Mouse (Mus musculus): Measurements from ENCODE around the gene Pon3. TPM values are rescaled to one million over a fixed set of nuclear protein-coding genes. Genes with fewer than 3 reads are reported as not detected.

Gene Pon3
- polyA plus RNA-seq, 1 experiment from 2014 or later = 6.3 TPM

DNA sequence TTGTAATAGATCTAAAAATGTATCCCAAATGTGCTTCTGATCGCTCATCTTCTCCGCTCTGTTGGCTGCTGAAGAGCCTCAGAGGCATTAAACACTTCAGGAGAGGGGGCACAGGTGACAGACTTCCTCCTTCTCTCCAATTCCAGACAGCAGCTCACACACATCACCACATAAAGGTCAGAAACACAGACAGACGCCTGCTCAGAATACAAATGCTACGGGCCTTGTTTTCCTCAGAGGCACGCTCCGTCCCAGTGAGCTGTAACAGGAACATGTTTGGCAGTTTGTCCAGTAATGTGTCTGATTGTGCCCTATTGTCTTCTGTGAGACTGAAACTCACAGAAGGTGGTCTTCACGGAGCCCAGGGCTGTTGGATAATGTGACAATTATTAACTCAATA, 26.3 kb upstream of the Pon3 start:
- H3K4me3 ChIP-seq = no peak overlapping the region
- H3K27me3 ChIP-seq (replicated peaks; ENCODE audit: low read depth, poor library complexity, severe bottlenecking) = no peaks in the 10 kb centered on the region
- WGBS = 82% methylated on average over 7 of the region's 7 CpGs
- H3K36me3 ChIP-seq (replicated peaks) = no peaks in the 10 kb centered on the region
- H3K4me1 ChIP-seq = peaks cover 22% of the 10 kb centered on the region
- no peak for DNase-seq (ENCODE audit: low spot score)
- no peak overlapping the region for H3K27ac ChIP-seq (replicated peaks)
- no peaks in the 10 kb centered on the region for H3K9me3 ChIP-seq

GRCm38 (mm10) chr6:5280576-5281305, 24.7 kb upstream of the Pon3 start:
- no peak overlapping the region for H3K27ac ChIP-seq (replicated peaks)
- WGBS = 63% methylated on average over 6 of the region's 6 CpGs
- H3K4me1 ChIP-seq = peaks cover 20% of the 10 kb centered on the region
- H3K4me3 ChIP-seq = no peak overlapping the region
- no peaks in the 10 kb centered on the region for H3K27me3 ChIP-seq (replicated peaks; ENCODE audit: low read depth, poor library complexity, severe bottlenecking)
- DNase-seq (ENCODE audit: low spot score) = no peak
- H3K9me3 ChIP-seq = no peaks in the 10 kb centered on the region
- H3K36me3 ChIP-seq (replicated peaks) = peaks cover 15% of the 10 kb centered on the region

DNA sequence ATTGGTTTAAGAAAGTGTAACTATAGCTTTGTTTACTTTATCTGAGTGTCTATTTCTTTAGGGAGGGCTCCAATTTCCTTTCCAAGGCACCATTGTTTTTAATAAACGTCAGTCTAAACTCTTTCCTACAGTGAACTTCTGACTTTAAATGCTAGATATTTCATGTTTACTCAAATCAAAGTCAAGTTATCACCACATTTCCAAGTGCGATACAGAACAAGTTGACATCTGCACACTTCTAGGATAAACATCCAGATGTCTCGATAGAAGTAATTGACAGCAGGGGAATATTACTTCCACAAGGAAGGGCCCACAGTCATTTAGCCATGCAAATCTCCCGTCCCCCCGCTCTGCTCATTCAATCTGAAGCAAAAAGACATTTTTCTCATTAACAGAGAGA, 21.9 kb upstream of the Pon3 start:
- DNase-seq (ENCODE audit: low spot score) = no peak
- no peaks in the 10 kb centered on the region for H3K9me3 ChIP-seq
- no peak overlapping the region for H3K27ac ChIP-seq (replicated peaks)
- H3K4me3 ChIP-seq = no peak overlapping the region
- H3K4me1 ChIP-seq = peaks cover 20% of the 10 kb centered on the region
- 46% methylated on average over 5 of the region's 5 CpGs for WGBS
- H3K27me3 ChIP-seq (replicated peaks; ENCODE audit: low read depth, poor library complexity, severe bottlenecking) = no peaks in the 10 kb centered on the region
- peaks cover 28% of the 10 kb centered on the region for H3K36me3 ChIP-seq (replicated peaks)

GRCm38 (mm10) chr6:5269641-5270040, 13.6 kb upstream of the Pon3 start:
- H3K4me3 ChIP-seq = no peak overlapping the region
- H3K36me3 ChIP-seq (replicated peaks) = peaks cover 25% of the 10 kb centered on the region
- WGBS = 81% methylated on average over 6 of the region's 6 CpGs
- no peak overlapping the region for H3K27ac ChIP-seq (replicated peaks)
- H3K4me1 ChIP-seq = 0 out of 2 replicates have a peak, but pooled peaks cover 3% of the 10 kb centered on the region
- no peak for DNase-seq (ENCODE audit: low spot score)
- no peaks in the 10 kb centered on the region for H3K9me3 ChIP-seq
- H3K27me3 ChIP-seq (replicated peaks; ENCODE audit: low read depth, poor library complexity, severe bottlenecking) = no peaks in the 10 kb centered on the region

DNA sequence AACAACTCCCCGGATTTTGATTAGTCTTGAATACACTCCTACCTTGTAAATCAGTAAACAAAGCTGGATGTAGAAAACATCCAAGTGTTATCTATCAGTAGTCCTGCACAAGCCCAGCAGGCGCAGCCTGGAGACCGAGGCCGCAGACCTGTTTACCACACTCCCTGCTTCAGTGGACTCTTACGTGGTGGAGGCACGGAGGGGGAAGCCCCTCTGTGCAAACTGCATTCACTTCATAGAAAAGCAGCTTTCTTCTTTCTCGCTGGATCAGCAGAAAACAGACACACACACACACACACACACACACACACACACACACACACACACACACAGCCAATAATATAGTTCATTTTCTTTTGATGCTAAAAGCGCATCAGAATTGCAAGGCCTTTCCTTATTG, 8.7 kb upstream of the Pon3 start:
- Histone ChIP-seq H3K36me3 (replicated peaks) (peaks cover 7% of the 10 kb centered on the region; the same call in 1 of the 2 replicates), H3K9me3 (no peaks in the 10 kb centered on the region), H3K4me3 (no peak overlapping the region), H3K27ac (replicated peaks) (no peak overlapping the region), H3K27me3 (replicated peaks; ENCODE audit: low read depth, poor library complexity, severe bottlenecking) (no peaks in the 10 kb centered on the region), H3K4me1 (0 out of 2 replicates have a peak, but pooled peaks cover 6% of the 10 kb centered on the region)
- DNase-seq (ENCODE audit: low spot score) = no peak
- WGBS = 65% methylated on average over 8 of the region's 8 CpGs

DNA sequence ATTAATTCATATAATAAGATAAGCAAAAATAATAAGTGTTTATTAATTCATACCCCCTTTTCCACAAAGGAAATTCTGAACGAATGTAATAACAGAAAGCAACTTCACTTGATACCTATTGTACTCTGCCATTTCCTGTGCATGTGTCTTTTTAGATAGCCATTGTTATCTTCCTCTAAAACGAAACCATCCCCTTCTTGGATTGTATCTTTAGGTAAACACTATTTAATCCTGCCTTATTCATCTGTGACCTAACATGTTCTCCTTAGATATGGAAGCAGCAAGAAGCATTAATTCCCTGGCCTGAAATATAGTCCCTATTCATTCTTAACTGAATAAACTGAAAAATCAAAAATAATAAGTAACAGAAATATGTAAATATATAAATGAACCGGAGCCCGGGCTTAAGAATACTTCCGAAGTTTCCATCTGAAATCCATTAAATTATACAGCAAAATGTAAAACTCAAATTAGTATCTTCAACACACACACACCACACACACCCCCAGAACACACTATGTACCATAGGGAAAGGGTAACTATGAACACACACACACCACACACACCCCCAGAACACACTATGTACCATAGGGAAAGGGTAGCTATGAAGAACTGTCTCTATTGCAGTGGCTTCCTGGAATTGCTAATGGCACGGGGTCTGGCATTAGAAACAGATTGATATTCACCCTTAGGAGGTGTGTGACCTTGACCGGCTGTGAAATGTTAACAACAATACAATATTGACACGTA, 7.3 kb upstream of the Pon3 start:
- WGBS = 82% methylated on average over 8 of the region's 8 CpGs
- Histone ChIP-seq H3K4me1 (0 out of 2 replicates have a peak, but pooled peaks cover 3% of the 10 kb centered on the region), H3K9me3 (no peaks in the 10 kb centered on the region), H3K36me3 (replicated peaks) (no peaks in the 10 kb centered on the region; the same call in 1 of the 2 replicates), H3K4me3 (no peak overlapping the region), H3K27ac (replicated peaks) (no peak overlapping the region), H3K27me3 (replicated peaks; ENCODE audit: low read depth, poor library complexity, severe bottlenecking) (no peaks in the 10 kb centered on the region)
- DNase-seq (ENCODE audit: low spot score) = no peak

DNA sequence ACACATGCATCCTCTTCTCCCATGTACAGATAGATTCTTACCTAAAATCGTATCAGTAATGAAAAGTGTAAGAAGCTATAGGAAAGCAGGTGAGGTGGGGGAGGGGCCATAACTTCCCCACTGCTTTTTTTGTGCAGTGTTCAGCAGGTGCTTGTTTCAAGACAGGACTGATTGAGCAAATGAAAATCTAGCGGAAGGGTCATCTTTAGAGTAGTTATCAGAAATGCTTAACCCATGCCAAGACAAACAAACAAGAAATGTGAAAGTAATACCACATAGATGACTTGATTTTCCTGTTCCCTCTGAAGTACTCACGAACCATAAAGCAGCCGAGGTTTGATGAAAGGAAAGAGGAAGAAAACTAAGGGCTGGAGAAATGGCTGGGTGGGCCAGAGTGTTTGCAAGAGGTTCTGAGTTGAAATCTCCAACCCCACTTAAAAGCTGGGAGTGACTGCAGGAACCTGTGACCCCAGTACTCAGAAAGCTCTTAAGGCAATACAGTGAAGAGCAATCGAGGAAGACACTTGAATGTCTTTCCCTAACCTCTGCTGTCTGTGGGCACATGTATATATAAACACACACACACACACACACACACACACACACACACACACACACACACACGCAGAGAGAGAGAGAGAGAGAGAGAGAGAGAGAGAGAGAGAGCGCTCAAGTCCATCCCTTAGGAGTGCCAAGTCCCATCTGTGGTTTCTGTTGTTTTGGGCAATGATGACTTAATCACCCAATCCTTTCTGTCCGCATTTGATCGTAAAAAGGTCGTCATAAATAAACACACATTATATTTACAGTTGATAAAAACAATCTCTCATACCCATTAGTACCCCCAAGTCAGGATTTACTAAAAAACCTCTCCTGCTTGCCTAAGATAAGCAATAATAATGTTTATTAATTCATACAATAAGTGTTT, 6.5 kb upstream of the Pon3 start:
- Histone ChIP-seq H3K27me3 (replicated peaks; ENCODE audit: low read depth, poor library complexity, severe bottlenecking) (no peaks in the 10 kb centered on the region), H3K9me3 (no peaks in the 10 kb centered on the region), H3K27ac (replicated peaks) (no peak overlapping the region), H3K4me3 (no peak overlapping the region), H3K4me1 (0 out of 2 replicates have a peak, but pooled peaks cover 3% of the 10 kb centered on the region), H3K36me3 (replicated peaks) (no peaks in the 10 kb centered on the region; the same call in 1 of the 2 replicates)
- no peak for DNase-seq (ENCODE audit: low spot score)
- 84% methylated on average over 10 of the region's 10 CpGs for WGBS

- no peaks in the 10 kb centered on the region for H3K27me3 ChIP-seq (replicated peaks; ENCODE audit: low read depth, poor library complexity, severe bottlenecking)
- no peak for DNase-seq (ENCODE audit: low spot score)
- H3K36me3 ChIP-seq (replicated peaks) = no peaks in the 10 kb centered on the region
- H3K4me3 ChIP-seq = peak overlapping the region; percentile 53
- no peaks in the 10 kb centered on the region for H3K9me3 ChIP-seq
- peaks cover 14% of the 10 kb centered on the region for H3K4me1 ChIP-seq
- WGBS = 68% methylated on average over 6 of the region's 6 CpGs
- no peak overlapping the region for H3K27ac ChIP-seq (replicated peaks)
Measured at GRCm38 (mm10) chr6:5255291-5255690, 795 bp downstream of the Pon3 start.

DNA sequence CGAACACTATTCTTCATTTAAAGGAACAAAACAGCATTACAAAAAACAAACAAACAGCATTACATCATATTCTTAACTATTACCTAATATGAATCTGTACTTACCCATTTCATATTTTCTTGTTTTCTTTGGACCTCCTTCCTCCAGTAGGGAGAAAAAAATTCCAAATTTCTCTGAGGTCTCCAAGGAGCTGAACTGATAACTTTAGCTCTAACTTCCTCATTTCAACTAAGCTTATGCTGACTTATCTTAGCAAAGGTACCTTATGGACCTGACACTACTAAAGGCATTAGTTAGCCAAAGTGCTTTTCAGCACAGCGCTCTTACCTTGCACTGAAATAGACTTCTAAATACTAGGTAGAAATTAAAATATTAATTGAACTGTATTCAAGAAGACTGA, 1.2 kb downstream of the Pon3 start:
- Histone ChIP-seq H3K9me3 (no peaks in the 10 kb centered on the region), H3K27me3 (replicated peaks; ENCODE audit: low read depth, poor library complexity, severe bottlenecking) (no peaks in the 10 kb centered on the region), H3K27ac (replicated peaks) (no peak overlapping the region), H3K4me3 (no peak overlapping the region), H3K4me1 (peaks cover 14% of the 10 kb centered on the region), H3K36me3 (replicated peaks) (no peaks in the 10 kb centered on the region)
- no peak for DNase-seq (ENCODE audit: low spot score)
- 97% methylated on average over 2 of the region's 2 CpGs for WGBS

DNA sequence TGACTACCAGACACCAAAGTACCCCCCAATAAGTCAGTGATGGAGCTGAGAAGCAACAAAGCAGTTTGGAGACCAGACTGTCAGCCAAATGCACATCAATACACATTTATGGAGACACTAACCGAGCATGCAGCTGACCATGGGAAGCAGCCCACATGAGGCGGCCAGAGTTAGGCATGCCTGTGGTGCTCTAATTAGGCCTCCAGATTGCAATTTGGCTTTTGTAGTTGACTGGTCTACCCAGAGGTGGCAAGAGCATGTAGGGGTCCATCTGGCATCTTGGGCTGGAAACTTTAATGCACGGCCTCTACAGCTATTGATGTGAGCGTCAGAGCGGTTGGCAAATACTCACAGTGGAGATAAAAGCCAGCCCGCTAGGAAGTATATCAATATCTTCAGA, 10.2 kb downstream of the Pon3 start:
- DNase-seq (ENCODE audit: low spot score) = no peak

DNA sequence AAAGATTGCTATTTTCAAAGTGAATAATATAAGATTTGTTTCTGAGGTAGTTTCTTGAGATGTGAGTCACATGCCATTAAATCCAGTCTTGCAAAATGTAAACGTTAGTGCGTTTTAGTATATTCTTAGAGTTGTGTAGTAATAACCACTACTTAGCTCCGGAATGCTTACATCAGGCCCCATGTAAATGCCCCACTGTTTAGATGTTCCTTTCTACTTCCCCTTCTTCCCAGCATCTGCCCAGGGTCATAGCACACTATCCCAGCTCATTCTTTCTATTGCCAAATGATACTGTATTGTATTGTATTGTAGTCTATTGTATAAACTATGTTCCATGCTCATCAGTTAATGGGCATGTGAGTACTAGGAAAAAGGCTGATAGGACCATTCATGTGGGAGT, 17.3 kb downstream of the Pon3 start:
- WGBS = 95% methylated on average over 3 of the region's 3 CpGs
- Histone ChIP-seq H3K36me3 (replicated peaks) (no peaks in the 10 kb centered on the region), H3K27ac (replicated peaks) (no peak overlapping the region), H3K9me3 (no peaks in the 10 kb centered on the region), H3K4me1 (no peaks in the 10 kb centered on the region), H3K27me3 (replicated peaks; ENCODE audit: low read depth, poor library complexity, severe bottlenecking) (no peaks in the 10 kb centered on the region), H3K4me3 (no peak overlapping the region)
- no peak for DNase-seq (ENCODE audit: low spot score)

More for the DNA sequence above, 10.2 kb downstream of the Pon3 start:
- WGBS = 91% methylated on average over 6 of the region's 6 CpGs
- no peaks in the 10 kb centered on the region for H3K36me3 ChIP-seq (replicated peaks)
- no peaks in the 10 kb centered on the region for H3K9me3 ChIP-seq
- H3K27ac ChIP-seq (replicated peaks) = no peak overlapping the region
- H3K4me3 ChIP-seq = no peak overlapping the region
- no peaks in the 10 kb centered on the region for H3K27me3 ChIP-seq (replicated peaks; ENCODE audit: low read depth, poor library complexity, severe bottlenecking)
- no peaks in the 10 kb centered on the region for H3K4me1 ChIP-seq

DNA sequence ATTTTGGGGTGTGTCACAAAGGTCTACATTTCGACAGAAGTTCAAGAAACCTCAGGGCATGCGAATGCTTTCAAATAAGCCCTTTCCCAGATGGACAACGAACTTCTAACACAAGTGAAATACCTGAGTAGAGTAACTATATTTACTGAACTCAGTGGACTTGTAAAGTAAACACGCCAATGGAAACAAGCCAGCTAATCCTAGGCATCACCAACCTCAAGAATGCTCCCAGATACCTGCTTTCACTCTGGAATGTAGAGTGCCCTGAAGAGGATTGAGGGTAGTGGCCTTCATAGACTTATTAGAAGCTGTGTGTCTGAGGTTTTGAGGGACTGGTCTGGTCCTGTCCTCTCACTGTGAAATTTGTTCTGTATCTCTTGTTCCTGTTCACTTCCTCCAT, 18.6 kb downstream of the Pon3 start:
- H3K27ac ChIP-seq (replicated peaks) = no peak overlapping the region
- WGBS = 85% methylated on average over 4 of the region's 4 CpGs
- no peaks in the 10 kb centered on the region for H3K9me3 ChIP-seq
- no peaks in the 10 kb centered on the region for H3K36me3 ChIP-seq (replicated peaks)
- no peaks in the 10 kb centered on the region for H3K4me1 ChIP-seq
- H3K27me3 ChIP-seq (replicated peaks; ENCODE audit: low read depth, poor library complexity, severe bottlenecking) = no peaks in the 10 kb centered on the region
- no peak overlapping the region for H3K4me3 ChIP-seq
- no peak for DNase-seq (ENCODE audit: low spot score)
